ENCODE assay signal across 8 mouse cellular contexts in the genomic region with DNA sequence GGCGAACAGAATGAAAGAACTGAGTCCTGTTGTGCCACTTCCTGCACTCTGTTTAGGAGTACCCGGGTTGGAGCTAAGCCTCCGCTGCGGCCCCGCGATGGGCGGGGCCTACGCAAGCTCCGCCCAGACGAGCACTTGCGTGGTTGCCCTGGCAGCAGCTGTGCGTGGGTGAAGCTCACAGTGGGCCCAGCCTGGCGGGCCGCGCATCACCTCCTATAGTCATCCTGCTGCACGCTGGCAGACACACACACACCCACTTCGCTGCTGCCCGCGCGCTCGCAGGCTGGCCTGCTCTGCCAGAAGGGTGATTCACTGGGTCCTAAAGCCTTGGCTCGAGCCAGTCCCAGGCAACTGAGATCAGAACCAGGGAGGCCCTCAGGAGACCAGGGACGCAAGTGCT. TPM values are rescaled to one million over a fixed set of nuclear protein-coding genes. Genes with fewer than 3 reads are reported as not detected.
DNase-seq lines count a peak whose midpoint lies in the region; ATAC-seq and TF ChIP-seq lines count a peak whose summit lies in the region.

No protein-coding gene starts in this region.

- no peak overlapping the region for H3K9ac ChIP-seq in liver, embryonic 14.5 days (replicated peaks)
- peak overlapping the region; percentile 66 for H3K9ac ChIP-seq in neural tube, embryonic 13.5 days

- intact Hi-C loops in heart, postnatal 36 days (cut with DNase I) = no loop called here

- no peak overlapping the region for H3K27ac ChIP-seq in liver, embryonic 14.5 days
- H3K27ac ChIP-seq in neural tube, embryonic 13.5 days (replicated peaks) = peak overlapping the region; percentile 1; the same call in 1 of the 2 replicates

- no peaks in the 10 kb centered on the region for H3K36me3 ChIP-seq in liver, embryonic 14.5 days (replicated peaks; ENCODE audit: control insufficient read depth, insufficient read depth, low read depth)
- H3K36me3 ChIP-seq in neural tube, embryonic 13.5 days = no peaks in the 10 kb centered on the region

- no peak for TF ChIP-seq CTCF in liver, embryonic 14.5 days (IDR thresholded peaks at IDR 0.05; ENCODE audit: low read depth)

- TF ChIP-seq EP300 in liver, embryonic 14.5 days (IDR thresholded peaks at IDR 0.05; ENCODE audit: low read depth) = no peak

- no peaks in the 10 kb centered on the region for H3K4me1 ChIP-seq in liver, embryonic 14.5 days (replicated peaks; ENCODE audit: control insufficient read depth in 2 of 2, insufficient read depth in 2 of 2, low read length in 1 of 2)
- 0 out of 2 replicates have a peak, but pooled peaks cover 4% of the 10 kb centered on the region for H3K4me1 ChIP-seq in neural tube, embryonic 13.5 days (replicated peaks)

- peak overlapping the region; percentile 57 for H3K4me2 ChIP-seq in liver, embryonic 14.5 days (ENCODE audit: low read depth)
- peak overlapping the region; percentile 60 for H3K4me2 ChIP-seq in neural tube, embryonic 13.5 days

- H3K27me3 ChIP-seq in liver, embryonic 14.5 days (ENCODE audit: control insufficient read depth, insufficient read depth, low read length) = no peaks in the 10 kb centered on the region
- no peaks in the 10 kb centered on the region for H3K27me3 ChIP-seq in neural tube, embryonic 13.5 days

- peak; percentile 98 for ATAC-seq in frontal cortex, adult (ENCODE audit: low TSS enrichment)
- ATAC-seq in liver, embryonic 14.5 days (ENCODE audit: insufficient read depth) = peak; percentile 87
- ATAC-seq in neural tube, embryonic 13.5 days (ENCODE audit: low read depth) = peak; percentile 100

- 1% methylated on average over 23 of the region's 23 CpGs for WGBS in large intestine, adult 2 months
- under 1% methylated on average over 23 of the region's 23 CpGs for WGBS in liver, embryonic 14.5 days (ENCODE audit: insufficient replicate concordance)
- WGBS in neural tube, embryonic 13.5 days = under 1% methylated on average over 23 of the region's 23 CpGs

- H3K4me3 ChIP-seq in liver, embryonic 14.5 days (ENCODE audit: insufficient read depth in 1 of 2, low read depth in 2 of 2, low read length in 2 of 2) = peak overlapping the region; percentile 36 to 40
- peak overlapping the region; percentile 42 for H3K4me3 ChIP-seq in neural tube, embryonic 13.5 days

- H3K9me3 ChIP-seq in liver, embryonic 14.5 days (ENCODE audit: control insufficient read depth, low read length) = no peaks in the 10 kb centered on the region
- no peaks in the 10 kb centered on the region for H3K9me3 ChIP-seq in neural tube, embryonic 13.5 days

- DNase-seq in WW6 (ENCODE audit: low read depth, low spot score) = peak; percentile 61
- DNase-seq in cerebellum, adult 9-10 months = peak; percentile 93
- peak; percentile 56 to 64 for DNase-seq in heart, postnatal 36 days
- peak; percentile 24 for DNase-seq in large intestine, adult 2 months (ENCODE audit: low read depth, low spot score)
- peak; percentile 27 to 34 (median 29) for DNase-seq in liver, embryonic 14.5 days (ENCODE audit: low read depth in 3 of 3, low spot score in 3 of 3)
- DNase-seq in thymus, postnatal 10 days (ENCODE audit: low spot score in 2 of 2) = peak; percentile 3 to 17

RNA-seq across cellular contexts. Expression of gene Ankef1, which starts 30.3 kb away (rescaled TPM):
- under 1 TPM in 1 of 2 experiments, not detected in 1; 0.31 TPM for total RNA-seq in heart, postnatal 36 days (2021)
- polyA plus RNA-seq in large intestine, adult 2 months (2012; rRNA removed) = 0.14 and 0.48 TPM in 2 replicates
- not detected in 2 replicates for polyA plus RNA-seq in liver, embryonic 14.5 days (2012; rRNA removed)
- polyA plus RNA-seq in liver, embryonic 14.5 days (2014; fragmentation: Nextera tagmentation; extraction: Ambion mirVana) = not detected in 2 replicates
- 0.32 and 1.2 TPM in 2 replicates for polyA plus RNA-seq in neural tube, embryonic 13.5 days (2015; fragmentation: Nextera tagmentation; extraction: Ambion mirVana)

Comparison
In these comparisons a context has a peak if more than half of its experiments do, and no peak if none do; other contexts are left out.
1. DNase-seq: peak in every context shown above with its lines; median percentile 93 in cerebellum, adult 9-10 months; 61 in WW6; 60 in heart, postnatal 36 days; 29 in liver, embryonic 14.5 days; 24 in large intestine, adult 2 months; 10 in thymus, postnatal 10 days.